Mouse (Mus musculus) intestine, postnatal 0 days (tissue): ENCODE results near the gene Ezh1. TPM values are rescaled to one million over a fixed set of nuclear protein-coding genes. Genes with fewer than 3 reads are reported as not detected.

Experiments
- ATAC-seq: fragments of 200-750 bp; cut with Nextera tagmentation; 2 replicates; pipeline ENCODE4 v1.8.0; 2017; ENCODE audit warnings: mild to moderate bottlenecking, moderate TSS enrichment, moderate library complexity
- H3K27ac ChIP-seq: fragments of 300-500 bp; sonication (generic); 2 replicates; pipeline ENCODE4 v1.5.1; 2014; ENCODE audit warnings: mild to moderate bottlenecking, low read depth, low read length, moderate library complexity
- H3K27me3 ChIP-seq: fragments of 300-500 bp; sonication (generic); replicated peaks from 2 replicates; pipeline ENCODE4 v1.6.1; 2014; ENCODE audit warnings: low read length, mixed read lengths; ENCODE audit not compliant: control insufficient read depth, insufficient read depth
- H3K36me3 ChIP-seq: fragments of 300-500 bp; sonication (generic); 2 replicates; pipeline ENCODE4 v1.6.1; 2014; ENCODE audit warnings: mild to moderate bottlenecking, moderate library complexity; ENCODE audit not compliant: control insufficient read depth, insufficient read depth
- H3K4me1 ChIP-seq: fragments of 300-500 bp; sonication (generic); replicated peaks from 2 replicates; pipeline ENCODE4 v1.6.1; 2014; ENCODE audit warnings: antibody characterized with exemption, low read length, mixed read lengths; ENCODE audit not compliant: control insufficient read depth, insufficient read depth
- H3K4me2 ChIP-seq: fragments of 300-500 bp; sonication (generic); replicated peaks from 2 replicates; pipeline ENCODE4 v1.6.1; 2014; ENCODE audit warnings: low read depth, mild to moderate bottlenecking, moderate library complexity
- H3K4me3 ChIP-seq: fragments of 300-500 bp; sonication (generic); 2 replicates; pipeline ENCODE4 v1.5.1; 2014; ENCODE audit warnings: low read depth, low read length
- H3K9ac ChIP-seq: fragments of 300-500 bp; sonication (generic); 2 replicates; pipeline ENCODE4 v1.6.1; 2014; ENCODE audit warnings: mild to moderate bottlenecking, low read depth, low read length
- H3K9me3 ChIP-seq: fragments of 300-500 bp; sonication (generic); 2 replicates; pipeline ENCODE4 v1.6.1; 2016; ENCODE audit warnings: mixed run types; ENCODE audit not compliant: control insufficient read depth
- CTCF ChIP-seq: sonication (generic); IDR thresholded peaks from 2 replicates; pipeline ENCODE4 v1.5.1; 2016; ENCODE audit warnings: low read depth, mild to moderate bottlenecking, control low read depth, antibody characterized with exemption, moderate library complexity
- WGBS: fragments of 180-500 bp; shearing (Covaris S2); extraction: QIAGEN DNeasy Blood & Tissue Kit; methylation state at CpG from one replicate; pipeline ENCODE4 v1.1.7; 2014; 5-methylcytosine and 5-hydroxymethylcytosine counted together
- polyA plus RNA-seq: library from polyadenylated mRNA; unstranded; fragments of >200 nt; fragmentation: Nextera tagmentation; extraction: Ambion mirVana; gene quantifications from 2 replicates; pipeline ENCODE4 v1.2.1, GENCODE M21; 2015

Ezh1 gene
- polyA plus RNA-seq, 1 experiment from 2014 or later = 9.8 TPM

DNA sequence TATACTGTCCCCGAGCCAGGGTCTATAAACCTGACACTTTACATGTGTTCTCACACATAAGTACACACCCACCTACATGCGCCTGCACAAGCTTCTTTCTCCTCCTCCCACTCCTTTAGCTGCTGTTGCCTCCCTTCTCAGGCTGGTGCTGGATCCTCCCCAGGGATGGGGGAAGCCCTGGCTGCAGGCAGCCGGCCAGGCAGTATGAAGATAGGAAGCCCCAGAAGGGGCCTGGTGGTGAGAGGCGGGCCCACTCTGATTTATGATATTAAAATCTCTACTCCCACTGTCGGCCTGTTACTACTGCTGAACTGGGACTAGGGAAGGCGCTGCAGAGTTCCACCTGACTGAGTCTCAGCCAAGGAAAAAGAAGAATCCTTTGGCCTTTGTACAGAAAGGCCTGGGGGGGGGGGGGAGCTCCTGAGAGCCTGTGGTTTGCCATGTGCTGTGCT is 33.0 kb upstream of the Ezh1 start:
- WGBS = 11% methylated on average over 6 of the region's 6 CpGs
- Histone ChIP-seq H3K9me3 (no peaks in the 10 kb centered on the region), H3K27me3 (no peaks in the 10 kb centered on the region; the same call in 1 of the 2 replicates), H3K4me1 (0 out of 2 replicates have a peak, but pooled peaks cover 10% of the 10 kb centered on the region), H3K36me3 (no peaks in the 10 kb centered on the region), H3K4me3 (no peak overlapping the region), H3K27ac (peak overlapping the region; percentile 21; the same call in 1 of the 2 replicates), H3K4me2 (peak overlapping the region; percentile 99), H3K9ac (no peak overlapping the region)
- no peak for TF ChIP-seq CTCF
- ATAC-seq = peak; percentile 48

DNA sequence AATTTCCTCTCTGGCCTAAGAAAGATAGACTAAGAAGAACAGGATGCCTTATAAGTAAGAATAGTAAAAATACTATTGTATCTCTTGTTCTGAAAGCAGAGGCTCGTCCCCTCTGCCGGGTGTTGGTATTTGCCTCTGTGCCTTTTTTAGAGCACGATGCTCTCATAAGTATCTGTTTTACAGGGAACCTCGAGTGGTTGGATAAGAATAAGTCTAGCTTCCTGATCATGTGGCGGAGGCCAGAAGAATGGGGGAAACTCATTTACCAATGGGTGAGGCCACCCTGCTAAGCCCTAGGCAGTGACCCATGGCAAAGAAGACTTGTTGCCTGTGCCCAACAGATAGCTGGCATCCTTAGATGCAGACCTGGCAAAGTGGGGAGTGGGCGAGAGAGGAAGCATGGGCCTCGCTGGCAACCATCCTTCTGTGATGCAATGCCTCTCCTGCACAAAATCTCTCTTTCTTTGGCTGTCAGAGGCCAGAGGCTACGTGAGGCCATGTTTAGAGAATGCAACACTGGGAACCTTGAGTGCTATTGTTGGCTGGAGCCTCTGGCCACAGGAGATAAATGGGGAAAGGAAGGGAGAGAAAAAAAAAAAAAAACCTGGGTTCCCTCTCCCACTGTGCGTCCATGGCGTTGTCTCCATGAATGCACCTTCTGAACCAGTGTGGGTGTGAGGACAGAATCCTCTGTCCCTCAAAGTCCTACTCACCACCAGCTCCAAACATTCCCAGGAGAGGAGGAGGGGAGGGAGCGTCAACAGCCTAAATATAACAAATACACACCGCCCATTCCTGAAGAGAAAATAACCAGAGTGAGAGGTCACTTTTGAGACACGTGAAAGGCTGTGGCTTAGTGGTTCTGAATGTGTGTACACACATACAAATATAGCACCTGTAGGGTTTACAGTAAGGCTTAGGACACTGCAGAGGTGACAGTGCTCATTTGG is 29.8 kb upstream of the Ezh1 start:
- H3K9ac ChIP-seq = no peak overlapping the region
- H3K9me3 ChIP-seq = no peaks in the 10 kb centered on the region
- H3K36me3 ChIP-seq = no peaks in the 10 kb centered on the region
- H3K4me1 ChIP-seq = 0 out of 2 replicates have a peak, but pooled peaks cover 7% of the 10 kb centered on the region
- ATAC-seq = no peak
- TF ChIP-seq CTCF = no peak
- H3K4me3 ChIP-seq = no peak overlapping the region
- no peak overlapping the region for H3K27ac ChIP-seq
- no peak overlapping the region for H3K4me2 ChIP-seq
- WGBS = 88% methylated on average over 13 of the region's 13 CpGs
- H3K27me3 ChIP-seq = no peaks in the 10 kb centered on the region

DNA sequence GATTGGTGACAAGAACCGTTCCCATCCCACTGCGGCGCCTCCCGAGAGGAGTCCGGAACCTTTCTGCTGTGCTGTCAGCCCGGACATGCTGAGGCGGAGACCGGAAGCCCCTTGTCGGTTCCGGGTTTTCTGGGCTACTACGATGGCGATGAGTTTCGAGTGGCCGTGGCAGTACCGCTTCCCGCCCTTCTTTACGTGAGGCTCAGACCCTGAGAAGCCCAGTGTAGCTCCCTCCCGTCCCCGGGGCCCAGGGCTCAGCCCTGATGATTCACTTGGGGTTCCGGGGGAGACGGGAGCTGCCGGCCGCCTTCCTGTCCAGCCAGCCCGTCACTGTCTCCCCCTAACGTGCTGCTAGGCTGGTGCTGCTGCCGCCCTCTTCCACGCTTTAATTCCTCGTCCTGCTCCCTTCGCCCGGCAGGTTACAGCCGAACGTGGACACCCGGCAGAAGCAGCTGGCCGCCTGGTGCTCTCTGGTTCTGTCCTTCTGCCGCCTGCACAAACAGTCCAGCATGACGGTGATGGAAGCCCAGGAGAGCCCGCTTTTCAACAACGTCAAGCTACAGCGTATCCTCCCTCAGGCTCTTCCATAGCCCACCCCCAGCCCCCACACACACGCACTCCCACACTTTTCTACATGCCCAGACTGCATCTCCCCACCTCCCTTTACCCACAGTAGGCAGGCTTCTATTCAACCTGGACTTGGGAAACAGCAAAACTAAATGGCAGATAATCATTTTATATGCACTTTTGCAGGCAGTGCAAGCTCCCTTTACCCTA is 27.5 kb upstream of the Ezh1 start, which contains the start of gene Vps25:
Vps25 (plus strand) TSS at position 95 of the 777 bp plus-strand sequence.
- Histone ChIP-seq H3K9me3 (no peaks in the 10 kb centered on the region), H3K4me3 (peak within 1 kb of the TSS; percentile 91), H3K4me2 (peak within 1 kb of the TSS; percentile 92), H3K9ac (peak within 1 kb of the TSS; percentile 86), H3K27ac (peak within 1 kb of the TSS; percentile 82), H3K27me3 (no peaks in the 10 kb centered on the region), H3K4me1 (0 out of 2 replicates have a peak, but pooled peaks cover 4% of the 10 kb centered on the region), H3K36me3 (no peaks in the 10 kb centered on the region)
- ATAC-seq = peak; percentile 75
- under 1% methylated on average over 39 of the region's 40 CpGs for WGBS
- TF ChIP-seq CTCF = peak; percentile 51

DNA sequence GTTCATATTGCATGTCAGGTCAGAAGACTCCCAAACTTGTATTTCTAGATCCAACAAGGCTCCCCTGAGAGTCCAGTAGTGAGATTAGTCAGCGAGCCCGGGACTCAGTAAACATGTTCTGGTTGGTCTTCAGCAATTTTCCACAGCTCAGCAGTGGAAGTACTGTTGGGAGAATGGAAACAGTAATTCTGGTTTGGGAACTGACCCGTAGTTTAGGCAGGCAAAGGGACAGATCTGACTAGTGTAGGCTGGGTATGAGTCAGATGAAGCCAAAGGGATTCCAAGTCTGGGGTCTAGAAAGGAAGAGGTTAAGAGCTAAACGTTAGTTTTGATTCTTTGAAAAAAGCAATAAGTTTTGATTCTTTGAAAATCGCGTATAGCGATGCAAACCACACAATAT is 26.7 kb upstream of the Ezh1 start:
- no peak for ATAC-seq

DNA sequence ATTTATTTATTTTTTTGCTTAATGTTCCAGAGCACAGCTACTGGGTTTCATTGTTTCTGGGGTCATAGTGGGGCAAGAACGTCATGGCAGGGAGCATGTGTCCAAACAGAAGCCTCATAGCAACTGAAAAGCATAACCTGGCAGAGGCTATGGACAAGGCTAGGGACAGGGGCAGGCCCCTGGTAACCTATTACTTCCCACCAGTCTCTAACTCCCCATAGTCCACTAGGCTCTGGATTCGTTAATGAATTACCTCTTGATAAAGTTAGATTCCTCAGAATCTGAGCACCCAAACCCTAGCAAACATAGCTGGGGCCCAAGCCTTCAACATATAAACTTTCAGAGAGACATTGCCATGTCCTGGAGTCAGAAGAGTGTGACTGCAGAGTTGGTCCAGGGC is 24.8 kb upstream of the Ezh1 start:
- Histone ChIP-seq H3K36me3 (no peaks in the 10 kb centered on the region), H3K27me3 (no peaks in the 10 kb centered on the region; the same call in 1 of the 2 replicates), H3K4me1 (0 out of 2 replicates have a peak, but pooled peaks cover 4% of the 10 kb centered on the region), H3K4me3 (no peak overlapping the region), H3K9me3 (no peaks in the 10 kb centered on the region), H3K4me2 (no peak overlapping the region), H3K27ac (no peak overlapping the region), H3K9ac (no peak overlapping the region)
- no peak for TF ChIP-seq CTCF
- 51% methylated on average over 2 of the region's 2 CpGs for WGBS
- no peak for ATAC-seq

More for the DNA sequence above, 26.7 kb upstream of the Ezh1 start:
- 4% methylated on average over 7 of the region's 7 CpGs for WGBS
- Histone ChIP-seq H3K36me3 (no peaks in the 10 kb centered on the region), H3K4me1 (0 out of 2 replicates have a peak, but pooled peaks cover 4% of the 10 kb centered on the region), H3K4me3 (peak overlapping the region; percentile 91), H3K4me2 (peak overlapping the region; percentile 92), H3K9ac (peak overlapping the region; percentile 86), H3K27ac (peak overlapping the region; percentile 82; the same call in 1 of the 2 replicates), H3K9me3 (no peaks in the 10 kb centered on the region), H3K27me3 (no peaks in the 10 kb centered on the region)
- no peak for TF ChIP-seq CTCF
